Mouse (Mus musculus) kidney, adult 11 months (tissue): ENCODE measurements around the gene Guca2b.
"Not testable (repeated sequence)": the region's sequence is repeated elsewhere in the genome, so short reads cannot be mapped to it uniquely, and the experiment has no call there.

Experiments used
- DNase-seq: peaks from one replicate; pipeline ENCODE4 v3.0.0; 2022

Gene Guca2b

GRCm38 (mm10) chr4:119642666-119643065 is 16.1 kb downstream of the Guca2b start:
- no peak for DNase-seq

GRCm38 (mm10) chr4:119638656-119639055 is 20.1 kb downstream of the Guca2b start:
- no peak for DNase-seq

- DNase-seq, result no peak
Observed at GRCm38 (mm10) chr4:119637946-119638345, 20.8 kb downstream of the Guca2b start.

GRCm38 (mm10) chr4:119637176-119637845 is 21.4 kb downstream of the Guca2b start, which contains the start of gene Guca2a:
Guca2a (plus strand) TSS chr4:119637704.
- DNase-seq, result peak; percentile 34

- no peak for DNase-seq
Observed at GRCm38 (mm10) chr4:119636731-119637130, 22.0 kb downstream of the Guca2b start.

GRCm38 (mm10) chr4:119635686-119636085 is 23.1 kb downstream of the Guca2b start:
- DNase-seq, result no peak

GRCm38 (mm10) chr4:119634908-119635660 is 23.7 kb downstream of the Guca2b start:
- no peak for DNase-seq

- DNase-seq, result no peak
Observed at GRCm38 (mm10) chr4:119633948-119634347, 24.8 kb downstream of the Guca2b start.

- DNase-seq, result no peak
Observed at GRCm38 (mm10) chr4:119633342-119633741, 25.4 kb downstream of the Guca2b start.

- no peak for DNase-seq
Observed at GRCm38 (mm10) chr4:119632721-119633120, 26.0 kb downstream of the Guca2b start.

GRCm38 (mm10) chr4:119631115-119631919 is 27.4 kb downstream of the Guca2b start:
- DNase-seq, result peak; percentile 55

- DNase-seq, result not testable (repeated sequence)
Observed at GRCm38 (mm10) chr4:119628363-119628762, 30.4 kb downstream of the Guca2b start.

GRCm38 (mm10) chr4:119627317-119627716 is 31.4 kb downstream of the Guca2b start:
- DNase-seq, result no peak

- DNase-seq, result no peak
Observed at GRCm38 (mm10) chr4:119626876-119627275, 31.9 kb downstream of the Guca2b start.

GRCm38 (mm10) chr4:119626081-119626645 is 32.6 kb downstream of the Guca2b start:
- DNase-seq, result no peak

GRCm38 (mm10) chr4:119614724-119615123 is 44.0 kb downstream of the Guca2b start:
- no peak for DNase-seq

GRCm38 (mm10) chr4:119614078-119614477 is 44.7 kb downstream of the Guca2b start:
- DNase-seq, result no peak

GRCm38 (mm10) chr4:119609488-119609887 is 49.3 kb downstream of the Guca2b start:
- no peak for DNase-seq
